In the genomic region with DNA sequence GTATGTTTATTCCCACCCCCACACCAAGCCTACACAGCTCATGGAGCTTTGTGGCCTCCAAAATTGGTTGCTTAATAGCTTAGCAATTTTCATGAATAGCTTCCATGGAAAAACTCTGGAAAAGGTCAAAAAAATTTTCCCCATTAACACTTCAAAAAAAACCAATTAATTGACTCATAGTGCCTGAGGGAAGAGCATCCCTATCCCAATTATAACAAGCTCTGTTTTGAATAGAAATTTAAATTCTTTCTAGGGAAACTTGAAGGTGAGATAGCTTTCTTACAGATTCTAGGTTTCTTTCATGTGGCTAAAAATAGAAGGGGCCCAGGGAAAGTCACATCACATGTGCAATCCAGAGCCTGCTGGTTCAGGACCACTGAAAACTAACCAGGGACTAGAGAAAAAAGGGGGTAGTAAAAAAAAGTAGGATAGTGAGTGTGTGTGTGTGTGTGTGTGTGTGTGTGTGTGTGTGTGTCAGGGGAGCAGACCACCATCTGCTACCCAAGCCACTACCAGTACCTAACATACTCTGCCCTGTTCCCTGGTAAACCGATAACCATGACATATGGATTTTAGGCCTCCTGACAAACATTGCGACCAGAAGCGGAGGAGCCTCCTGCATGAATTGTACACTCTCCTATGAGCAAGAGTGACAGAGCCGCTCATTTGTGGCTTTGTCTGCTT, we compare ENCODE assay signal across 11 mouse cellular contexts.
DNase-seq lines count a peak whose midpoint lies in the region; ATAC-seq and TF ChIP-seq lines count a peak whose summit lies in the region.
"Had no signal": no experiment of that assay in that cellular context is flagged by ENCODE, and none has a peak within 500 bp of the region (broad histone marks: within the 10 kb centered on the region; RNA-seq: fewer than 3 reads in every experiment).

No protein-coding gene starts in this region.

- H3K9ac ChIP-seq in forebrain, embryonic 11.5 days (ENCODE audit: low read length), result peak overlapping the region; percentile 47; the same call in 1 of the 2 replicates
- H3K9ac ChIP-seq in hindbrain, postnatal 0 days (replicated peaks; ENCODE audit: low read length), result no peak overlapping the region
- 0 out of 2 replicates have a peak overlapping the region, but pooled peaks have one; percentile 0 for H3K9ac ChIP-seq in midbrain, postnatal 0 days (replicated peaks; ENCODE audit: low read length, poor library complexity, severe bottlenecking)
- H3K9ac ChIP-seq in liver, postnatal 0 days (replicated peaks), result no peak overlapping the region
- H3K9ac ChIP-seq: liver, embryonic 15.5 days had no signal

- peak overlapping the region; percentile 40; the same call in 1 of the 2 replicates for H3K4me2 ChIP-seq in forebrain, embryonic 11.5 days (ENCODE audit: low read depth, low read length, severe bottlenecking)
- H3K4me2 ChIP-seq in hindbrain, postnatal 0 days (ENCODE audit: low read depth, low read length), result no peak overlapping the region
- no peak overlapping the region for H3K4me2 ChIP-seq in midbrain, postnatal 0 days (ENCODE audit: low read depth, low read length, poor library complexity, severe bottlenecking)
- no peak overlapping the region for H3K4me2 ChIP-seq in liver, postnatal 0 days (ENCODE audit: low read depth, low read length)
- H3K4me2 ChIP-seq: liver, embryonic 15.5 days had no signal

- peaks cover 13% of the 10 kb centered on the region; the same call in 1 of the 2 replicates for H3K4me1 ChIP-seq in forebrain, embryonic 11.5 days (replicated peaks; ENCODE audit: control insufficient read depth, insufficient read depth, low read length)
- peaks cover 17% of the 10 kb centered on the region; the same call in 1 of the 2 replicates for H3K4me1 ChIP-seq in hindbrain, postnatal 0 days (ENCODE audit: insufficient read depth, low read length)
- H3K4me1 ChIP-seq in midbrain, postnatal 0 days (ENCODE audit: insufficient read depth, low read length), result 0 out of 2 replicates have a peak, but pooled peaks cover 8% of the 10 kb centered on the region
- H3K4me1 ChIP-seq in liver, postnatal 0 days (ENCODE audit: insufficient read depth), result no peaks in the 10 kb centered on the region
- H3K4me1 ChIP-seq: liver, embryonic 15.5 days had no signal

- H3K27me3 ChIP-seq in forebrain, embryonic 11.5 days (ENCODE audit: control insufficient read depth, insufficient read depth, low read length), result no peaks in the 10 kb centered on the region
- H3K27me3 ChIP-seq in hindbrain, postnatal 0 days (ENCODE audit: insufficient read depth, low read length), result no peaks in the 10 kb centered on the region
- no peaks in the 10 kb centered on the region for H3K27me3 ChIP-seq in midbrain, postnatal 0 days (ENCODE audit: insufficient read depth, low read length)
- H3K27me3 ChIP-seq in liver, postnatal 0 days (ENCODE audit: insufficient read depth, low read length), result no peaks in the 10 kb centered on the region
- H3K27me3 ChIP-seq: liver, embryonic 15.5 days had no signal

- peak; percentile 38 for DNase-seq in cerebellum, postnatal 10 days
- no peak for DNase-seq in cerebellum, adult 11-12 months
- DNase-seq in forebrain, embryonic 11.5 days (ENCODE audit: low spot score), result peak; percentile 52
- DNase-seq in hindbrain, postnatal 0 days (ENCODE audit: low spot score), result peak; percentile 11
- DNase-seq in midbrain, postnatal 0 days (ENCODE audit: low spot score), result peak; percentile 57
- no peak for DNase-seq in thymus, adult 18-20 months
- no peak for DNase-seq in MN1 (ENCODE audit: low spot score)
- no peak for DNase-seq in liver, postnatal 0 days
- DNase-seq: right cerebral cortex, postnatal 25 days had no signal

- 4% methylated on average over 4 of the region's 4 CpGs for WGBS in forebrain, embryonic 11.5 days
- WGBS in hindbrain, postnatal 0 days, result 12% methylated on average over 4 of the region's 4 CpGs
- WGBS in midbrain, postnatal 0 days, result 8% methylated on average over 4 of the region's 4 CpGs
- WGBS in liver, postnatal 0 days (ENCODE audit: insufficient replicate concordance), result 66% methylated on average over 4 of the region's 4 CpGs

- H3K9me3 ChIP-seq in forebrain, embryonic 11.5 days (ENCODE audit: control insufficient read depth, low read length), result no peaks in the 10 kb centered on the region
- H3K9me3 ChIP-seq in hindbrain, postnatal 0 days (ENCODE audit: low read length), result no peaks in the 10 kb centered on the region
- H3K9me3 ChIP-seq in midbrain, postnatal 0 days (ENCODE audit: low read length), result no peaks in the 10 kb centered on the region
- no peaks in the 10 kb centered on the region for H3K9me3 ChIP-seq in liver, postnatal 0 days (ENCODE audit: low read length)
- H3K9me3 ChIP-seq: liver, embryonic 15.5 days had no signal

- no peak for TF ChIP-seq CTCF in hindbrain, postnatal 0 days (IDR thresholded peaks at IDR 0.05; ENCODE audit: low read depth)
- no peak for TF ChIP-seq CTCF in midbrain, postnatal 0 days (IDR thresholded peaks at IDR 0.05)
- no peak for TF ChIP-seq CTCF in liver, postnatal 0 days (IDR thresholded peaks at IDR 0.05; ENCODE audit: low read depth)

- no peak for TF ChIP-seq EP300 in liver, postnatal 0 days (IDR thresholded peaks at IDR 0.05; ENCODE audit: low read depth)

- no peak overlapping the region for H3K4me3 ChIP-seq in forebrain, embryonic 11.5 days (ENCODE audit: low read depth, low read length)
- no peak overlapping the region for H3K4me3 ChIP-seq in hindbrain, postnatal 0 days (ENCODE audit: low read length)
- H3K4me3 ChIP-seq in midbrain, postnatal 0 days (ENCODE audit: low read depth, low read length), result no peak overlapping the region
- H3K4me3 ChIP-seq in liver, postnatal 0 days (ENCODE audit: low read depth, low read length), result no peak overlapping the region
- H3K4me3 ChIP-seq: liver, embryonic 15.5 days had no signal

- peak; percentile 72 for ATAC-seq in forebrain, embryonic 11.5 days (replicated peaks; ENCODE audit: low FRiP score)
- ATAC-seq in hindbrain, postnatal 0 days, result peak; percentile 55
- peak; percentile 34 for ATAC-seq in midbrain, postnatal 0 days (ENCODE audit: low FRiP score)
- no peak for ATAC-seq in liver, postnatal 0 days

- peak overlapping the region; percentile 96 for H3K27ac ChIP-seq in forebrain, embryonic 11.5 days (ENCODE audit: low read depth, low read length)
- H3K27ac ChIP-seq in hindbrain, postnatal 0 days, result peak overlapping the region; percentile 65
- peak overlapping the region; percentile 52; the same call in 1 of the 2 replicates for H3K27ac ChIP-seq in midbrain, postnatal 0 days (ENCODE audit: low read depth, low read length)
- H3K27ac ChIP-seq in liver, postnatal 0 days (ENCODE audit: low read depth), result no peak overlapping the region
- H3K27ac ChIP-seq: liver, embryonic 15.5 days had no signal

- no peaks in the 10 kb centered on the region for H3K36me3 ChIP-seq in forebrain, embryonic 11.5 days (ENCODE audit: control insufficient read depth, insufficient read depth, low read length)
- H3K36me3 ChIP-seq in hindbrain, postnatal 0 days (ENCODE audit: insufficient read depth, low read length), result no peaks in the 10 kb centered on the region
- H3K36me3 ChIP-seq in midbrain, postnatal 0 days (ENCODE audit: insufficient read depth, low read length), result no peaks in the 10 kb centered on the region
- no peaks in the 10 kb centered on the region for H3K36me3 ChIP-seq in liver, postnatal 0 days (replicated peaks; ENCODE audit: insufficient read depth, low read length)
- H3K36me3 ChIP-seq: G1E; liver, embryonic 15.5 days had no signal

Comparison
In these comparisons a context has a peak if more than half of its experiments do, and no peak if none do; other contexts are left out.
1. DNase-seq: peak in cerebellum, postnatal 10 days (2 of 2), forebrain, embryonic 11.5 days (single experiment), hindbrain, postnatal 0 days (single experiment) and midbrain, postnatal 0 days (single experiment); none in cerebellum, adult 11-12 months (single experiment), thymus, adult 18-20 months (0 of 2), MN1 (single experiment) and liver, postnatal 0 days (single experiment).
2. H3K9ac ChIP-seq: peak in forebrain, embryonic 11.5 days (single experiment) and midbrain, postnatal 0 days (single experiment); none in hindbrain, postnatal 0 days (single experiment) and liver, postnatal 0 days (single experiment).